In the genomic region with DNA sequence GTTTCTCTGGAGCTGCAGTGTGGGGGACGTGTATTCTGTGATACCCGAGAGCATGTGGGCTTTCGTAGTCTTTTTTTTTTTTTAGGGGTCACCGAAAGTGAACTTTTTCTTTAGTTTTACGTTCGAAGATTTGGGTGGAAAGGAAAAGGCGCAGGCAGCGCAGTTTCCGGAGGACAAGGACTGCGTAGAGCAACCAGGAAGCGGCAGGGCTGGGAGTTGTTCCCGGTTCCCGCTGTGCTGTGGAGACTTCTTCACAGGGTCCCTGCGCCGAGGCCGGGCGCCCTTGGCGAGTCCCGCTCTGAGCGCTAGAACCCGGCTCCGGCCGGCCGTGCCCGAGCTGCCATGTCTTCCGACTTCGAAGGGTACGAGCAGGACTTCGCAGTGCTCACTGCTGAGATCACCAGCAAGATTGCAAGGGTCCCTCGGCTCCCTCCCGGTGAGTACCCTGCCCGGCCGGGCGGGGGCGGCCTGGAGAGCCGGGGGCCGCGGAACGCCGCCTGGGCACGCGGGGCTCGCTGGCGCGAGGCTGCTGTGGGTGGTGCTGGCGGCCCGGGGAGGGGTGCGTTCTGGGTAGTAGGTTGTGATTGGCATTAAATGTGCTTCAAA, we compare ENCODE assay signal across 7 mouse cellular contexts. TPM values are rescaled to one million over a fixed set of nuclear protein-coding genes. Genes with fewer than 3 reads are reported as not detected.
DNase-seq lines count a peak whose midpoint lies in the region; ATAC-seq lines count a peak whose summit lies in the region.

A gene (plus strand): TSS at position 187 of the 606 bp plus-strand sequence.

- intact Hi-C loops in gastrocnemius, postnatal 36 days (cut with DNase I): no loop called here
- intact Hi-C loops in left cerebral cortex, postnatal 25 days (cut with DNase I): loop anchor here (10.0 kb wide), 1 partner anchor 221 kb away; no protein-coding TSS in a partner anchor

- peak; percentile 94 for ATAC-seq in intestine, embryonic 15.5 days

- no peaks in the 10 kb centered on the region for H3K9me3 ChIP-seq in intestine, embryonic 15.5 days
- no peaks in the 10 kb centered on the region for H3K9me3 ChIP-seq in midbrain, embryonic 10.5 days (replicated peaks)

- H3K4me3 ChIP-seq in intestine, embryonic 15.5 days (replicated peaks): peak within 1 kb of the TSS; percentile 94
- H3K4me3 ChIP-seq in midbrain, embryonic 10.5 days: peak within 1 kb of the TSS; percentile 80

- peak; percentile 90 for DNase-seq in adrenal gland, adult 2 months
- peak; percentile 90 for DNase-seq in embryo, embryonic 11.5 days (ENCODE audit: low read depth, low spot score)
- peak; percentile 82 to 87 for DNase-seq in gastrocnemius, postnatal 36 days
- DNase-seq in left cerebral cortex, postnatal 25 days (ENCODE audit: low spot score in 2 of 2): peak; percentile 89 to 92
- peak; percentile 87 for DNase-seq in midbrain, embryonic 10.5 days (ENCODE audit: low spot score)
- peak; percentile 90 for DNase-seq in right cerebral cortex, postnatal 4 days

- peak within 1 kb of the TSS; percentile 88 for H3K4me2 ChIP-seq in intestine, embryonic 15.5 days (replicated peaks)

- H3K36me3 ChIP-seq in intestine, embryonic 15.5 days: peaks cover 3% of the 10 kb centered on the region
- peaks cover 20% of the 10 kb centered on the region for H3K36me3 ChIP-seq in midbrain, embryonic 10.5 days

- under 1% methylated on average over 48 of the region's 48 CpGs for WGBS in intestine, embryonic 15.5 days
- WGBS in midbrain, embryonic 10.5 days: under 1% methylated on average over 48 of the region's 48 CpGs

- peaks cover 18% of the 10 kb centered on the region for H3K4me1 ChIP-seq in intestine, embryonic 15.5 days (replicated peaks)
- peaks cover 41% of the 10 kb centered on the region for H3K4me1 ChIP-seq in midbrain, embryonic 10.5 days

- H3K27ac ChIP-seq in intestine, embryonic 15.5 days: peak within 1 kb of the TSS; percentile 88
- H3K27ac ChIP-seq in midbrain, embryonic 10.5 days (replicated peaks): peak within 1 kb of the TSS; percentile 91

- H3K27me3 ChIP-seq in intestine, embryonic 15.5 days (replicated peaks): no peaks in the 10 kb centered on the region
- no peaks in the 10 kb centered on the region for H3K27me3 ChIP-seq in midbrain, embryonic 10.5 days (ENCODE audit: low read depth, poor library complexity, severe bottlenecking)

- H3K9ac ChIP-seq in intestine, embryonic 15.5 days: peak within 1 kb of the TSS; percentile 86

RNA-seq across cellular contexts. Expression of the gene that starts here (rescaled TPM):
- 10 to 100 TPM; 34.2 to 39.6 TPM for total RNA-seq in adrenal gland, adult 2 months (2021)
- 12.7 and 13.4 TPM in 2 replicates for polyA plus RNA-seq in adrenal gland, adult 2 months (2012; rRNA removed)
- 10 to 100 TPM; 16.3 to 16.7 TPM for total RNA-seq in gastrocnemius, postnatal 36 days (2021)
- polyA plus RNA-seq in intestine, embryonic 15.5 days (2015; fragmentation: Nextera tagmentation; extraction: Ambion mirVana): 23.5 and 24.1 TPM in 2 replicates
- 10 to 100 TPM; 61.6 to 63.4 TPM for total RNA-seq in left cerebral cortex, postnatal 25 days (2021)
- 32.7 and 33.0 TPM in 2 replicates for polyA plus RNA-seq in midbrain, embryonic 10.5 days (2016; fragmentation: Nextera tagmentation; extraction: Ambion mirVana)

Comparison
In these comparisons a context has a peak if more than half of its experiments do, and no peak if none do; other contexts are left out.
1. Peak in every context shown above with its lines: DNase-seq, ATAC-seq, H3K4me3 ChIP-seq and H3K27ac ChIP-seq.